Mouse (Mus musculus) limb, embryonic 12.5 days (tissue): ENCODE measurements around the gene Soat2. TPM values are rescaled to one million over a fixed set of nuclear protein-coding genes. Genes with fewer than 3 reads are reported as not detected.

Experiments used
- ATAC-seq: fragments of 200-750 bp; cut with Nextera tagmentation; 2 replicates; pipeline ENCODE4 v1.8.0; 2017; ENCODE audit warnings: low read depth, moderate TSS enrichment; ENCODE audit not compliant: insufficient number of reproducible peaks, insufficient read depth, low FRiP score, low TSS enrichment
- H3K27ac ChIP-seq: fragments of 300-500 bp; sonication (generic); 2 replicates; pipeline ENCODE4 v1.5.1; 2016; ENCODE audit warnings: mild to moderate bottlenecking, moderate library complexity
- H3K27me3 ChIP-seq: fragments of 300-500 bp; sonication (generic); 2 replicates; pipeline ENCODE4 v1.6.1; 2016; ENCODE audit warnings: mild to moderate bottlenecking, moderate library complexity
- H3K36me3 ChIP-seq: fragments of 300-500 bp; sonication (generic); 2 replicates; pipeline ENCODE4 v1.6.1; 2016; ENCODE audit warnings: mild to moderate bottlenecking, moderate library complexity
- H3K4me1 ChIP-seq: fragments of 300-500 bp; sonication (generic); replicated peaks from 2 replicates; pipeline ENCODE4 v1.6.1; 2016
- H3K4me2 ChIP-seq: fragments of 300-500 bp; sonication (generic); 2 replicates; pipeline ENCODE4 v1.6.1; 2016; ENCODE audit warnings: mild to moderate bottlenecking, moderate library complexity
- H3K4me3 ChIP-seq: fragments of 300-500 bp; sonication (generic); replicated peaks from 2 replicates; pipeline ENCODE4 v1.5.1; 2016; ENCODE audit warnings: mild to moderate bottlenecking
- H3K9ac ChIP-seq: fragments of 300-500 bp; sonication (generic); replicated peaks from 2 replicates; pipeline ENCODE4 v1.6.1; 2016; ENCODE audit warnings: mild to moderate bottlenecking, moderate library complexity
- H3K9me3 ChIP-seq: fragments of 300-500 bp; sonication (generic); 2 replicates; pipeline ENCODE4 v1.6.1; 2016; ENCODE audit warnings: mild to moderate bottlenecking, moderate library complexity
- WGBS: fragments of 180-500 bp; shearing (Covaris S2); methylation state at CpG from one replicate; pipeline ENCODE4 v1.1.7; 2016; 5-methylcytosine and 5-hydroxymethylcytosine counted together
- polyA plus RNA-seq: library from polyadenylated mRNA; unstranded; fragments of >200 nt; fragmentation: Nextera tagmentation; extraction: Ambion mirVana; gene quantifications from 2 replicates; pipeline ENCODE4 v1.2.1, GENCODE M21; 2016

Gene Soat2
- 0.15 TPM in 1 of 2 replicates, not detected in the other for polyA plus RNA-seq

DNA sequence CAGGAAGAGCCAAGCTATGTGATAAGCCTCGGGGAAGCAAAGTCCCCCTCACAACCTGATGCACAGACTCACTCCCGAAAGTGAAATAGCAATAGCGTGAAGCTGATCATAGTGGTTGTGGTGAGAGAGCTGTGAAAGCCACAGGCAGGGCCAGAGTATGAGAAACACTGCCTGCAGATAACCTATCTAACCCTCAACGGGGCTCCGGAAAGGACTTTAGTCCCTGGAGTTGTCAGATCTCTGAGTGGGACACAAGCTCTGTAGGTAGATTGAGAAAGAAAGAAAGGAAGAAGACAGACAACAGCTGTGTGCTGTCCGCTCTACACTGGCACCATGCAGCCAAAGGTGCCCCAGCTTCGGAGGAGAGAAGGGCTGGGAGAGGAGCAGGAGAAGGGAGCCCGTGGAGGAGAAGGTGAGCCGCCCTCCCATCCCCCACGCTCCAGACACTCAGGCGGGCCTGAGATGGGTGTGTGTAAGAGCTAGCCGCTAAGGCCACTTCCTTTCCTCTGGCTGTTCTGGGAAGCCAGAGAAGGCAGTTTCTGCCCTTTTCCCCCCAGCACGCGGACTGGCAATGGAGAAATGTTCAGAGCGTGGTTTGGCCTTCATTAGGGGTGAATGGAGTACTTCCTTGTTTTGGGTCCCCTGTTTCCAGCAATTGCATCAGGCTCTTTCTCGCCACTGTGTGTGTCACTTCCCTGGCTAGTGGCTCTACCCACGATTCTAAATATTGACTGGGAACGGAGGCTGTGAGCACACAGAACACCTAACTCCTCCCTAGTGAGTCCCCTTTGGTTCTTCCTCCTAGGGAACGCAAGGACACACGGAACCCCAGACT, at the start of gene Soat2:
Soat2 (plus strand) TSS at position 226 of the 835 bp plus-strand sequence.
- Histone ChIP-seq H3K4me1 (no peaks in the 10 kb centered on the region), H3K36me3 (no peaks in the 10 kb centered on the region), H3K9ac (no peak within 1 kb of the TSS), H3K4me2 (peak within 1 kb of the TSS; percentile 2; the same call in 1 of the 2 replicates), H3K9me3 (no peaks in the 10 kb centered on the region), H3K27ac (no peak within 1 kb of the TSS), H3K4me3 (no peak within 1 kb of the TSS), H3K27me3 (peaks cover 10% of the 10 kb centered on the region)
- 47% methylated on average over 20 of the region's 20 CpGs for WGBS
- no peak for ATAC-seq

- Histone ChIP-seq H3K4me2 (peak overlapping the region; percentile 89), H3K9me3 (no peaks in the 10 kb centered on the region), H3K27ac (peak overlapping the region; percentile 93), H3K9ac (peak overlapping the region; percentile 77), H3K36me3 (peaks cover 24% of the 10 kb centered on the region), H3K4me3 (peak overlapping the region; percentile 58), H3K4me1 (peaks cover 91% of the 10 kb centered on the region), H3K27me3 (peaks cover 8% of the 10 kb centered on the region; the same call in 1 of the 2 replicates)
- WGBS, result 29% methylated on average over 10 of the region's 10 CpGs
- 0 out of 2 replicates have a peak, but pooled peaks have one; percentile 7 for ATAC-seq
Measured at GRCm38 (mm10) chr15:102100996-102101671, 49.2 kb upstream of the Soat2 start.

- Histone ChIP-seq H3K9ac (peak overlapping the region; percentile 77), H3K27me3 (peaks cover 16% of the 10 kb centered on the region), H3K4me2 (peak overlapping the region; percentile 89)
Measured at GRCm38 (mm10) chr15:102101672-102102541, 48.4 kb upstream of the Soat2 start.

DNA sequence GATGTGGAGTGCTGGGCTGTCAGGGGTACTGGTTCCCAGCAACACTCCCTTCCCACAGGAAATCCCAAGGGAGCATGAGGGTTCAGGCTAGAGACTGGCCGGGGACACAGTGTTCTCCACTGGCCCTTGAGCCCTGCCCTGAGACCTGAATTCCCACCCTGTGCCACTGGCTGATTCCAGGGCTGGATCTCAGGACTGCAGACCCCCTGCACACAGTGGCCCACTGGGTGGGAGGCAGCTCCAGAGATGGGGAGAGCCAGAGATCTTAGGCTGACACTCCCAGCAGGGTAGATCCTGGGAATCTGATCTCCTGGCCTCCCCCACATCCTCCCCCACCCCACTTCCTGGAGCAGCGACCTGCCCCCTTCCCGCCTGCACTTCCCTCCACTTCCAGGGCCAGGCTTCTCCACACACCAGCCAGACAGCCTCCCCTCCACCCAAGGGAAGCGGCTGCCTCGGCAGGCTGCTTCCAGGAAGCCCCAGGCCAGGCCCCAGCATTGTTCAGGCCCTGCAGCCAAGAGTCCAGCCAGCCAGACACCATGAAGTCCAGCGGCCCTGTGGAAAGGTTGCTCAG, 47.7 kb upstream of the Soat2 start:
- no peaks in the 10 kb centered on the region for H3K9me3 ChIP-seq
- peaks cover 22% of the 10 kb centered on the region for H3K27me3 ChIP-seq
- peak overlapping the region; percentile 58 for H3K4me3 ChIP-seq
- 12% methylated on average over 6 of the region's 6 CpGs for WGBS
- peak overlapping the region; percentile 59 for H3K9ac ChIP-seq
- H3K4me2 ChIP-seq, result peak overlapping the region; percentile 89
- ATAC-seq, result no peak
- peak overlapping the region; percentile 93 for H3K27ac ChIP-seq
- peaks cover 99% of the 10 kb centered on the region for H3K4me1 ChIP-seq
- peaks cover 12% of the 10 kb centered on the region for H3K36me3 ChIP-seq

More at GRCm38 (mm10) chr15:102101672-102102541, 48.4 kb upstream of the Soat2 start:
- Histone ChIP-seq H3K27ac (peak overlapping the region; percentile 93), H3K36me3 (peaks cover 18% of the 10 kb centered on the region), H3K9me3 (no peaks in the 10 kb centered on the region), H3K4me3 (peak overlapping the region; percentile 58), H3K4me1 (peaks cover 98% of the 10 kb centered on the region)
- 33% methylated on average over 11 of the region's 11 CpGs for WGBS
- ATAC-seq, result no peak

- peaks cover 97% of the 10 kb centered on the region for H3K4me1 ChIP-seq
- WGBS, result 6% methylated on average over 14 of the region's 14 CpGs
- peaks cover 8% of the 10 kb centered on the region; the same call in 1 of the 2 replicates for H3K36me3 ChIP-seq
- no peak for ATAC-seq
- H3K27ac ChIP-seq, result peak overlapping the region; percentile 93
- H3K9ac ChIP-seq, result peak overlapping the region; percentile 59
- H3K27me3 ChIP-seq, result peaks cover 22% of the 10 kb centered on the region
- H3K4me3 ChIP-seq, result peak overlapping the region; percentile 58
- no peaks in the 10 kb centered on the region for H3K9me3 ChIP-seq
- peak overlapping the region; percentile 89 for H3K4me2 ChIP-seq
Measured at GRCm38 (mm10) chr15:102103371-102103946, 46.9 kb upstream of the Soat2 start.

DNA sequence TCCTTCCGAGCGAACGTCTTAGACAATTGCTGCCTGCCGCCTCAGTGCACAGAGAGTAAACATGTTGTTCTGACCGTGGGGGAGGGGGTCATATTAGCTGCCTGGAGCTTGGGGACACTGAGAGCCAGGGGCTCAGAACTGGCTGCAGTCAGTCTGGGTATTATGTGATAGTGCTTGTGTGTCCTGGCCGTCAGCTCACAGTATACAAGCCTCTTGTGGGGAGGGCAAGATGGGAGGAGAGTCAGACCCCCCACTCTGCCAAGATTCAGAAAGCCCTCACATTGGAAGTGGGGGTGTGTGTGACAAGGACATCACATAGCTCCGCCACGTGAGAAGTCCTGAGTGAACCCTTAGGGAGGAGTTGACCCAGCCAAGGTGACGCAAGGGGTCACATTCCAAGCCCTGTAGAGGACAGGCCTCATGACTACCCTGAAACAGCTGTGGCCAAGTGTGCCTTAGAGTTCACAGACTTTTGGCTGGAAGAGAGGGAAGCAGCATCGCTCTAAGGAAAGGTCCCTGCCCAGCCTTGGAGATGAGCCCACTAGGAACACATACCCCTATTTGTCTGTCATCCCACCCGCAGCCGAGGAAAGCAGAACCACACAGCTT, 46.3 kb upstream of the Soat2 start:
- H3K9me3 ChIP-seq, result no peaks in the 10 kb centered on the region
- peak overlapping the region; percentile 89 for H3K4me2 ChIP-seq
- WGBS, result 18% methylated on average over 12 of the region's 12 CpGs
- no peak for ATAC-seq
- H3K36me3 ChIP-seq, result peaks cover 10% of the 10 kb centered on the region; the same call in 1 of the 2 replicates
- H3K9ac ChIP-seq, result 0 out of 2 replicates have a peak overlapping the region, but pooled peaks have one; percentile 59
- peaks cover 97% of the 10 kb centered on the region for H3K4me1 ChIP-seq
- peaks cover 22% of the 10 kb centered on the region for H3K27me3 ChIP-seq
- H3K27ac ChIP-seq, result peak overlapping the region; percentile 93
- peak overlapping the region; percentile 58 for H3K4me3 ChIP-seq

DNA sequence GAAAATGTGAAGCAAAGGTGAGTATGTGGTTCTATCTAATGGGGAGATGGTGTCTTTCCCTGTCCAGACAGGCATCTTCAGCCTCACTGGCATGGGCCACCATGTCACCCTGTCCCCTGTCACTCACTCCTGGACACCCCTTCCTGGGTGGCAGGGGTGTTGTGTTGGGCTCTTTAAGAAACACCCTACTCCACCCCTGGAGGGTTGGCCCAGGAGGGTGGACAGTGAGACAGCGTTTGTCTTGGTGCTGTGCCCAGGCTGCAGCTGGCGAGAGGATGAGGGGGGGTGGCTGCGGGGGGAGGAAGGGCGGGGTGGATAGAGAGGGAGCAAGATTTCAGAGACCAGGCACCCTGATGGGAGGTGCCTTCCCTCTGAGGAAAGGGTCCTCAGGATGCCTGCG, 45.0 kb upstream of the Soat2 start:
- 67% methylated on average over 5 of the region's 5 CpGs for WGBS
- peaks cover 22% of the 10 kb centered on the region for H3K27me3 ChIP-seq
- peak overlapping the region; percentile 68 for H3K4me2 ChIP-seq
- H3K36me3 ChIP-seq, result peaks cover 22% of the 10 kb centered on the region
- 0 out of 2 replicates have a peak overlapping the region, but pooled peaks have one; percentile 3 for H3K9ac ChIP-seq
- no peak for ATAC-seq
- H3K9me3 ChIP-seq, result no peaks in the 10 kb centered on the region
- H3K4me3 ChIP-seq, result no peak overlapping the region
- H3K27ac ChIP-seq, result peak overlapping the region; percentile 60
- peaks cover 88% of the 10 kb centered on the region for H3K4me1 ChIP-seq

DNA sequence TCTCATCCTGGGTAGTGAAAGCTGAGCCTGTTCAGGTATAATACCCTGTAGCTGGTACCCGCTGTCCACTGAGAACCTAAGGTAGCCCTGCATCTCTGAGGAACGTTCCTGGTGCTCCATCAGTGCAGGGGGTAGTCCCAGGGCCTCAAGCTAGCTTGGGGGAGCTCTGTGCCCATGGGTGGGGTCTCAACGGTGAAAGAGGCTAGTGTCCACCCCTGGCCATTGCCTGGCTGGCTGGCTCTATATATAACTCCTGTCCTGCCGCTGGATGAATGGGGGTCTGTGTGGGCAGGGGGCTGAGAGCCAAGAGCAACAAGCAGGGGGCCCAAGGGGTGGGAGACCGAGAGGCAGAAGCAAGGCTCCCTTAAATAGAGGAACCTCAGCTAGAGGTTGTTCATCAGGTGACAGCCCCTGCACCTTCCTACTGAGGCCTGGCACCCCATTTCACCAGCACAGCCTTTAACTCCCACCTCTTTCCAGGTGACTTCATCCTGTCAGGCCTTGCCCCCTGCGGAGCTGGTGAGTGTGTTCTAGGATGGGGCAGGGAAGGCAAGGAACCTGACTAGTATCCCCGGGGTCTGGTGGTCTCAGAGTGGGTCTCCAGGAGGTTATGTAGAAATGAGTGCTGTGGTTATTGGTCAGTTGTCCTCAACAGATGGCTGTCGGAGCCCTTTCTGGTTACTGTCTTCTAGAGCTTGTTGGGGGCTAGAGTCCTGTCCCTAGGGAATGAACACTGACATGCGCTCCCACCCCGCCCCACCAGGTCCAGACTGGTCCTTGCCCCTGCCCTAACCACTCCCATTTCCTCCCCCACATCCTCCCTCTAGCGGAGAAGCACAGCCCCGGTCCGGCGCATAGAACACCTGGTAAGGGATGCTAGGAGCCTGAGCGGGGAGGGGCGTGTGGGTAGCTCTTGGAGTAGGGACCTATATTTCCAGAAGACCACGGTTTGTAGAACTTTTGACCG, 44.3 kb upstream of the Soat2 start:
- Histone ChIP-seq H3K9me3 (no peaks in the 10 kb centered on the region), H3K9ac (peak overlapping the region; percentile 55; the same call in 1 of the 2 replicates), H3K36me3 (peaks cover 29% of the 10 kb centered on the region), H3K4me1 (peaks cover 81% of the 10 kb centered on the region), H3K27me3 (peaks cover 22% of the 10 kb centered on the region), H3K4me3 (peak overlapping the region; percentile 41), H3K4me2 (peak overlapping the region; percentile 68), H3K27ac (peak overlapping the region; percentile 73)
- 25% methylated on average over 18 of the region's 18 CpGs for WGBS
- ATAC-seq, result no peak
